Mouse (Mus musculus): Measurements from ENCODE around the gene Nsdhl. TPM values are rescaled to one million over a fixed set of nuclear protein-coding genes. Genes with fewer than 3 reads are reported as not detected.

The Nsdhl gene
- total RNA-seq, 2 experiments from 2014 or later = 20.3 to 23.2 TPM

- peak; percentile 83 for TF ChIP-seq CTCF (IDR thresholded peaks at IDR 0.05)
- Histone ChIP-seq H3K4me3 (peak overlapping the region; percentile 18; the same call in 1 of the 2 replicates), H3K27ac (peak overlapping the region; percentile 91)
- intact Hi-C loops (cut with DNase I) = loop anchor here (5.0 kb wide), 1 partner anchor 684 kb away; no protein-coding TSS in a partner anchor
- peak; percentile 91 to 92 for DNase-seq (ENCODE audit: extremely low spot score in 1 of 2, low spot score in 2 of 2)
Observed at GRCm38 (mm10) chrX:73007597-73008479, 89.5 kb downstream of the Nsdhl start.

Small RNA genes lying within 50 kb of the gene (microRNA-seq; reads per million reads assigned to microRNA genes)
- 0 reads per million in 2 experiments for gene Mir2137

Other genes starting within 250 kb of the Nsdhl start
- 1 to 10 TPM; 1.1 to 1.9 TPM for gene Gabrq, start 93.4 kb upstream of the Nsdhl start, total RNA-seq (2021)
- gene Cetn2, start 146 bp upstream of the Nsdhl start, total RNA-seq (2021) = 10 to 100 TPM; 51.0 to 52.9 TPM
- under 1 TPM; 0.37 to 0.84 TPM for gene Zfp185, start 68.8 kb downstream of the Nsdhl start, total RNA-seq (2021)
- gene Pnma5, start 118.5 kb downstream of the Nsdhl start, total RNA-seq (2021) = under 1 TPM; 0.21 to 0.25 TPM
- gene Pnma3, start 146.2 kb downstream of the Nsdhl start, total RNA-seq (2021) = 10 to 100 TPM; 14.4 to 16.3 TPM
- 1 to 10 TPM in 1 of 2 experiments, not detected in 1; 1.0 TPM for gene Xlr4a, start 163.9 kb downstream of the Nsdhl start, total RNA-seq (2021)
- 1 to 10 TPM; 1.4 to 3.3 TPM for gene Xlr3a, start 178.5 kb downstream of the Nsdhl start, total RNA-seq (2021)
- gene Gm14685, start 198.5 kb downstream of the Nsdhl start, total RNA-seq (2021) = 1 to 10 TPM in 1 of 2 experiments, under 1 TPM in 1; 0.93 to 2.7 TPM
- gene Xlr5b, start 230.2 kb downstream of the Nsdhl start, total RNA-seq (2021) = not detected
- under 1 TPM in 1 of 2 experiments, not detected in 1; 0.63 TPM for gene DXBay18, start 230.9 kb downstream of the Nsdhl start, total RNA-seq (2021)